Mouse (Mus musculus): ENCODE results near the gene Olfr223.

DNA sequence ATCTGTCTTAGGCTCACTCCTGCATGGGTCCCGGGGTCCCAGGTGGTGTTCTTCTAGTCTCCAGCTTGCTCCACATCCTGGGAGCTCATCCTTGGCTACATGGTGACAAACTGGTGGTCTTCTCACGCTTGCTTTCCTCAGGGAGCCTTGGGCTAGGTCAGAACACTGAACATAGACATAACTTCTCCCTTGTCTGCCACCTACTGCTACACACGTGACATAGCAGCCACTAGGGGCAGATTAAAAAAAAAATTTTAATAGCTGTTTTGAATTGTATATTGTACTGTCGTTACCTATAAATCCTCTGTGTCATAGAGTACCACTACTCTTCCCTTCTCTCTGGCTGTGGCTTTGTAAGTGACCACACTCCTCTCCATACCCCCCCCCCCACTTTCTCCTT, 3.0 kb upstream of the Olfr223 start:
- TF ChIP-seq POLR2A (IDR thresholded peaks at IDR 0.05; ENCODE audit: low read depth, low read length) (no peak), CTCF (IDR thresholded peaks at IDR 0.05; ENCODE audit: borderline replicate concordance, insufficient read depth, low read length) (no peak)

All from embryonic fibroblast, embryonic 13.5 days (primary cell).